Mouse (Mus musculus) layer of hippocampus, postnatal 14 days (tissue): ENCODE measurements around the gene Nog. TPM values are rescaled to one million over a fixed set of nuclear protein-coding genes. Genes with fewer than 3 reads are reported as not detected.

ENCODE experiments used
- DNase-seq, 2 experiments: peaks; one replicate each; pipeline ENCODE4 v3.0.0; 2021 to 2022; ENCODE audit warnings: low spot score in 2 of 2, mixed read lengths in 1 of 2
- total RNA-seq, 2 experiments: library from RNA; stranded (reverse); gene quantifications; 2 replicates each; pipeline ENCODE4 v1.2.3; 2021

Nog gene
- total RNA-seq, 2 experiments from 2014 or later: 6.7 to 8.3 TPM

GRCm38 (mm10) chr11:89269809-89270361 lies 32.2 kb downstream of the Nog start:
- no peak for DNase-seq

GRCm38 (mm10) chr11:89267520-89267919 lies 34.6 kb downstream of the Nog start:
- no peak for DNase-seq

- DNase-seq: no peak
Measured at GRCm38 (mm10) chr11:89265080-89265479, 37.1 kb downstream of the Nog start.

- DNase-seq: no peak
Measured at GRCm38 (mm10) chr11:89259338-89259915, 42.7 kb downstream of the Nog start.

GRCm38 (mm10) chr11:89257893-89258292 lies 44.2 kb downstream of the Nog start:
- no peak for DNase-seq

GRCm38 (mm10) chr11:89253973-89254372 lies 48.2 kb downstream of the Nog start:
- no peak for DNase-seq

Other genes starting within 250 kb of the Nog start
- 10 to 100 TPM; 36.7 to 39.5 TPM for gene Dgke, start 235.5 kb downstream of the Nog start, total RNA-seq
- gene Gm525, start 228.5 kb downstream of the Nog start, total RNA-seq: not detected